Mouse (Mus musculus) embryonic facial prominence, embryonic 14.5 days (tissue): ENCODE measurements around the gene Kctd19. TPM values are rescaled to one million over a fixed set of nuclear protein-coding genes. Genes with fewer than 3 reads are reported as not detected.

ENCODE experiments used
- ATAC-seq: fragments of 200-750 bp; cut with Nextera tagmentation; 2 replicates; pipeline ENCODE4 v1.8.0; 2017; ENCODE audit warnings: low read depth, moderate number of reproducible peaks, moderate TSS enrichment
- DNase-seq: peaks from one replicate; pipeline ENCODE4 v3.0.0-alpha.2; 2015; ENCODE audit warnings: low spot score
- H3K27ac ChIP-seq: fragments of 300-500 bp; sonication (generic); replicated peaks from 2 replicates; pipeline ENCODE4 v1.5.1; 2014; ENCODE audit warnings: low read depth, mild to moderate bottlenecking, low read length, moderate library complexity
- H3K27me3 ChIP-seq: fragments of 300-500 bp; sonication (generic); replicated peaks from 2 replicates; pipeline ENCODE4 v1.6.1; 2014; ENCODE audit warnings: low read length; ENCODE audit not compliant: control insufficient read depth, insufficient read depth
- H3K36me3 ChIP-seq: fragments of 300-500 bp; sonication (generic); 2 replicates; pipeline ENCODE4 v1.6.1; 2014; ENCODE audit warnings: low read length, mixed read lengths; ENCODE audit not compliant: control insufficient read depth, insufficient read depth
- H3K4me1 ChIP-seq: fragments of 300-500 bp; sonication (generic); 2 replicates; pipeline ENCODE4 v1.6.1; 2014; ENCODE audit warnings: antibody characterized with exemption, low read length; ENCODE audit not compliant: control insufficient read depth, insufficient read depth
- H3K4me2 ChIP-seq: fragments of 300-500 bp; sonication (generic); 2 replicates; pipeline ENCODE4 v1.6.1; 2014; ENCODE audit warnings: low read depth, mild to moderate bottlenecking, low read length, moderate library complexity, mixed read lengths
- H3K4me3 ChIP-seq: fragments of 300-500 bp; sonication (generic); 2 replicates; pipeline ENCODE4 v1.5.1; 2014; ENCODE audit warnings: low read depth, mild to moderate bottlenecking, low read length
- H3K9ac ChIP-seq: fragments of 300-500 bp; sonication (generic); 2 replicates; pipeline ENCODE4 v1.6.1; 2014; ENCODE audit warnings: low read depth, mild to moderate bottlenecking, low read length, moderate library complexity, mixed read lengths
- H3K9me3 ChIP-seq: fragments of 300-500 bp; sonication (generic); 2 replicates; pipeline ENCODE4 v1.6.1; 2016; ENCODE audit warnings: low read length; ENCODE audit not compliant: control insufficient read depth
- WGBS: fragments of 180-500 bp; shearing (Covaris S2); extraction: QIAGEN DNeasy Blood & Tissue Kit; methylation state at CpG from one replicate; pipeline ENCODE4 v1.1.7; 2014; 5-methylcytosine and 5-hydroxymethylcytosine counted together
- polyA plus RNA-seq: library from polyadenylated mRNA; unstranded; fragments of >200 nt; fragmentation: Nextera tagmentation; extraction: Ambion mirVana; gene quantifications from 2 replicates; pipeline ENCODE4 v1.2.1, GENCODE M21; 2014

Gene Kctd19
- polyA plus RNA-seq, 1 experiment from 2014 or later: not detected

GRCm38 (mm10) chr8:105448188-105448587 lies 34.9 kb upstream of the Kctd19 start:
- Histone ChIP-seq H3K9ac (no peak overlapping the region), H3K4me1 (0 out of 2 replicates have a peak, but pooled peaks cover 3% of the 10 kb centered on the region), H3K4me2 (no peak overlapping the region), H3K9me3 (no peaks in the 10 kb centered on the region), H3K4me3 (no peak overlapping the region), H3K27ac (no peak overlapping the region), H3K27me3 (no peaks in the 10 kb centered on the region; the same call in 1 of the 2 replicates), H3K36me3 (no peaks in the 10 kb centered on the region)
- ATAC-seq: no peak
- 92% methylated on average over 3 of the region's 3 CpGs for WGBS
- DNase-seq: no peak

GRCm38 (mm10) chr8:105446127-105446552 lies 32.8 kb upstream of the Kctd19 start:
- H3K4me1 ChIP-seq: 0 out of 2 replicates have a peak, but pooled peaks cover 3% of the 10 kb centered on the region
- no peak overlapping the region for H3K27ac ChIP-seq
- H3K36me3 ChIP-seq: no peaks in the 10 kb centered on the region
- H3K9ac ChIP-seq: no peak overlapping the region
- DNase-seq (no peak), ATAC-seq (no peak)
- no peaks in the 10 kb centered on the region for H3K27me3 ChIP-seq
- 0 out of 2 replicates have a peak overlapping the region, but pooled peaks have one; percentile 12 for H3K4me2 ChIP-seq
- WGBS: 23% methylated on average over 4 of the region's 4 CpGs
- no peak overlapping the region for H3K4me3 ChIP-seq
- no peaks in the 10 kb centered on the region for H3K9me3 ChIP-seq

GRCm38 (mm10) chr8:105445296-105446126 lies 32.2 kb upstream of the Kctd19 start:
- H3K4me1 ChIP-seq: 0 out of 2 replicates have a peak, but pooled peaks cover 3% of the 10 kb centered on the region
- ATAC-seq (peak; percentile 71; the same call in 1 of the 2 replicates), DNase-seq (peak; percentile 59)
- H3K4me3 ChIP-seq: no peak overlapping the region
- H3K27me3 ChIP-seq: no peaks in the 10 kb centered on the region
- H3K4me2 ChIP-seq: 0 out of 2 replicates have a peak overlapping the region, but pooled peaks have one; percentile 12
- H3K36me3 ChIP-seq: no peaks in the 10 kb centered on the region
- no peak overlapping the region for H3K27ac ChIP-seq
- H3K9me3 ChIP-seq: no peaks in the 10 kb centered on the region
- 38% methylated on average over 11 of the region's 11 CpGs for WGBS
- no peak overlapping the region for H3K9ac ChIP-seq

GRCm38 (mm10) chr8:105442661-105443060 lies 29.4 kb upstream of the Kctd19 start:
- ATAC-seq (no peak), DNase-seq (no peak)
- no peak overlapping the region for H3K27ac ChIP-seq
- H3K4me3 ChIP-seq: no peak overlapping the region
- WGBS: 93% methylated on average over 5 of the region's 5 CpGs
- no peak overlapping the region for H3K9ac ChIP-seq
- H3K4me2 ChIP-seq: no peak overlapping the region
- 0 out of 2 replicates have a peak, but pooled peaks cover 3% of the 10 kb centered on the region for H3K4me1 ChIP-seq
- no peaks in the 10 kb centered on the region for H3K9me3 ChIP-seq
- H3K36me3 ChIP-seq: no peaks in the 10 kb centered on the region
- H3K27me3 ChIP-seq: no peaks in the 10 kb centered on the region

- ATAC-seq (no peak), DNase-seq (no peak)
- H3K27me3 ChIP-seq: no peaks in the 10 kb centered on the region
- no peak overlapping the region for H3K4me2 ChIP-seq
- H3K4me3 ChIP-seq: no peak overlapping the region
- 0 out of 2 replicates have a peak, but pooled peaks cover 3% of the 10 kb centered on the region for H3K4me1 ChIP-seq
- H3K9ac ChIP-seq: no peak overlapping the region
- H3K36me3 ChIP-seq: no peaks in the 10 kb centered on the region
- H3K9me3 ChIP-seq: no peaks in the 10 kb centered on the region
- WGBS: 8% methylated on average over 6 of the region's 6 CpGs
- H3K27ac ChIP-seq: no peak overlapping the region
Observed at GRCm38 (mm10) chr8:105441433-105441832, 28.1 kb upstream of the Kctd19 start.

- Histone ChIP-seq H3K36me3 (no peaks in the 10 kb centered on the region), H3K4me2 (no peak overlapping the region), H3K4me3 (no peak overlapping the region), H3K9ac (no peak overlapping the region), H3K4me1 (no peaks in the 10 kb centered on the region), H3K27me3 (no peaks in the 10 kb centered on the region), H3K27ac (no peak overlapping the region), H3K9me3 (no peaks in the 10 kb centered on the region)
- ATAC-seq (no peak), DNase-seq (no peak)
- WGBS: 40% methylated on average over 5 of the region's 5 CpGs
Observed at GRCm38 (mm10) chr8:105438865-105439264, 25.6 kb upstream of the Kctd19 start.

GRCm38 (mm10) chr8:105437078-105437748 lies 23.9 kb upstream of the Kctd19 start:
- Histone ChIP-seq H3K9me3 (no peaks in the 10 kb centered on the region), H3K27ac (no peak overlapping the region), H3K4me1 (peaks cover 7% of the 10 kb centered on the region; the same call in 1 of the 2 replicates), H3K4me3 (no peak overlapping the region), H3K27me3 (no peaks in the 10 kb centered on the region), H3K36me3 (no peaks in the 10 kb centered on the region), H3K9ac (no peak overlapping the region), H3K4me2 (no peak overlapping the region)
- DNase-seq: no peak
- ATAC-seq: no peak
- 82% methylated on average over 5 of the region's 5 CpGs for WGBS

GRCm38 (mm10) chr8:105436218-105436617 lies 22.9 kb upstream of the Kctd19 start:
- ATAC-seq (no peak), DNase-seq (no peak)
- Histone ChIP-seq H3K36me3 (no peaks in the 10 kb centered on the region), H3K9ac (no peak overlapping the region), H3K9me3 (no peaks in the 10 kb centered on the region), H3K4me2 (no peak overlapping the region), H3K4me1 (peaks cover 7% of the 10 kb centered on the region; the same call in 1 of the 2 replicates), H3K27ac (no peak overlapping the region), H3K4me3 (no peak overlapping the region), H3K27me3 (no peaks in the 10 kb centered on the region)
- WGBS: 72% methylated on average over 5 of the region's 5 CpGs
